Mouse (Mus musculus): ENCODE results near the gene Timm22. TPM values are rescaled to one million over a fixed set of nuclear protein-coding genes. Genes with fewer than 3 reads are reported as not detected.
A peak's percentile ranks its signal among the peaks of the same experiment; 100 is the strongest.

Gene Timm22
- polyA plus RNA-seq (2012; rRNA removed): 18.0 and 20.4 TPM in 2 replicates

DNA sequence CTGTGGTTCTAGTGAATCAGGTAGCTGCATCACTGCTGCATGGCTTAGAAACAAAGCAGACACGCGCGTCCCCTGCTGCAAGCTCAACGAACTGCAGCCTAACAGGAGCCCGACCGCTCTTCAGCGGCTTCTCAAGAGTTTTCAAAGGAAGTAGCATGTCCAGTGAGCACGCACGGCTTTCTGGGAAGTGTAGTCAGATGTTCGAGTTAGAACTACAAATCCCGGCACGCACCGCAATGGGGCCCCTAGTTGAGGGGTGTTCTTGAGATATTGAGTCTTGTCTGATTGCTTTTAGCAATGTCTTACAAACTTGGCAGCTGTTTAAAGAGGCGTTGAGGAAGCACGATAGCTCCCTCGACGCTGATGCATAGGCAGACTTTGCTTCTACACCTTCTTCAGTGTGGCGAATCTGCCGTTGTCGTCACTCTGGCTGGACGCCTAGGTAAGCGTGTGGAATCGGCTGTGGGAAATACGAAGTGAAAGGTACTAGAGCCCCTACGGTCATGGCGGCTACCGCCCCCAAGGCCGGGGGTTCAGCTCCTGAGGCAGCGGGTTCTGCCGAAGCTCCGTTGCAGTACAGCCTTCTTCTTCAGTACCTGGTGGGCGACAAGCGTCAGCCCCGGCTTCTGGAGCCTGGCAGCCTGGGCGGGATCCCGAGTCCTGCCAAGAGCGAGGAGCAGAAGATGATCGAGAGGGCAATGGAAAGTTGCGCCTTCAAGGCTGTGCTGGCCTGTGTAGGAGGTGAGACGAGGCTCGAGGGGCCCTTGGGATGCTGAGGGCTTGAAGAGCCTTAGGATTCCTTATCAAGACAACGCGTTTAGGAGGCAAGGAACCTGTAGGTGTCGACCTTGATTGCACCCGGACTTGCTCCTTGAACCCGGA lies at the start of gene Timm22:
Gene Timm22 (plus strand): TSS at position 251 of the 882 bp plus-strand sequence.
- DNase-seq: peak; percentile 99
- H3K4me3 ChIP-seq (ENCODE audit: control insufficient read depth, insufficient read depth, low read length): peak within 1 kb of the TSS; percentile 93

GRCm38 (mm10) chr11:76357464-76357863 lies 49.3 kb upstream of the Timm22 start:
- DNase-seq: no peak
- H3K36me3 ChIP-seq (ENCODE audit: control insufficient read depth, insufficient read depth, low read length): no peaks in the 10 kb centered on the region
- H3K27ac ChIP-seq (ENCODE audit: control insufficient read depth, insufficient read depth, low read length): no peak overlapping the region
- 95% methylated on average over 12 of the region's 12 CpGs for WGBS
- H3K4me1 ChIP-seq (replicated peaks; ENCODE audit: control insufficient read depth, insufficient read depth, low read length): no peaks in the 10 kb centered on the region
- TF ChIP-seq POLR2A (IDR thresholded peaks at IDR 0.05; ENCODE audit: control insufficient read depth, extremely low read depth, insufficient read depth, low read length, poor library complexity): no peak
- TF ChIP-seq CTCF (IDR thresholded peaks at IDR 0.05; ENCODE audit: borderline replicate concordance, control insufficient read depth, extremely low read depth, insufficient read depth, low read length, poor library complexity): no peak
- no peak overlapping the region for H3K4me3 ChIP-seq (ENCODE audit: control insufficient read depth, insufficient read depth, low read length)
- no peaks in the 10 kb centered on the region for H3K27me3 ChIP-seq (ENCODE audit: control insufficient read depth, insufficient read depth, low read length)

More for the DNA sequence above, at the start of gene Timm22:
- Histone ChIP-seq H3K36me3 (ENCODE audit: control insufficient read depth, insufficient read depth, low read length) (no peaks in the 10 kb centered on the region), H3K27me3 (ENCODE audit: control insufficient read depth, insufficient read depth, low read length) (no peaks in the 10 kb centered on the region), H3K4me1 (replicated peaks; ENCODE audit: control insufficient read depth, insufficient read depth, low read length) (no peaks in the 10 kb centered on the region), H3K27ac (ENCODE audit: control insufficient read depth, insufficient read depth, low read length) (peak within 1 kb of the TSS; percentile 53)
- under 1% methylated on average over 46 of the region's 46 CpGs for WGBS
- peak; percentile 88 for TF ChIP-seq CTCF (IDR thresholded peaks at IDR 0.05; ENCODE audit: borderline replicate concordance, control insufficient read depth, extremely low read depth, insufficient read depth, low read length, poor library complexity)
- TF ChIP-seq POLR2A (IDR thresholded peaks at IDR 0.05; ENCODE audit: control insufficient read depth, extremely low read depth, insufficient read depth, low read length, poor library complexity): peak; percentile 58

DNA sequence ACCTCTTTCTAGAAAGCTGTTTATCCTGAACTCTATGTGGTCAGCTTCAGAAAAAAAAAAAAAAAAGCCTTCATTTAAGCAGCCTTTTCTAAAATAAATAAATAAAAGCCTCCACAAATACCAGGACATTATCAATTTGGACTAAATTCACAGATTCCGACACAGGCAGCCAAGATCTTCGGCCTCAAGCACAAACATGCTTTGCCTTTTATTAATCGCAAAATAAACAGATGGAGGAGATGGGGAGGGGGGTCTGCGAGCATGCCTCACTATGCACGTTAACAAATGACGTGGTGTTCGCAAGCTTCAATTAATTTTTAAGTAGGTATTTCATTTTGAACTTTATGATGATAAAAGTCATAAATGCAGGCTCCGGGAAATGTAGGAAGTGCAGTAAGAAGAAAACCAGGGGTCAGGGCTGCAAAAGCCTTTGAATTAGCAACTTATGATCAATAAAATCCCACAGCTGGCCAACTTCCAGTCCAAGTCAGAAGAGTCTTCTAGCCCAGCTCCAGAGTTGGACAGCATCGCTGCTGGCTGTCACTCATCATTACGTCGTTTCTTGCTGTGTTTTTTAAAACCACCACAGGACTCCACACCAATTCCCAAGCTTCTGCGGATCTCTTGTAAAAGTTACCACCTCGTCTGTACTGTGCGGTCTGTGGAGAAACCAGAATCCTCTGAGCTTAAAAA lies 48.0 kb upstream of the Timm22 start:
- TF ChIP-seq CTCF (IDR thresholded peaks at IDR 0.05; ENCODE audit: borderline replicate concordance, control insufficient read depth, extremely low read depth, insufficient read depth, low read length, poor library complexity) (no peak), POLR2A (IDR thresholded peaks at IDR 0.05; ENCODE audit: control insufficient read depth, extremely low read depth, insufficient read depth, low read length, poor library complexity) (no peak)
- no peaks in the 10 kb centered on the region for H3K36me3 ChIP-seq (ENCODE audit: control insufficient read depth, insufficient read depth, low read length)
- DNase-seq: no peak
- WGBS: 94% methylated on average over 14 of the region's 14 CpGs
- H3K27me3 ChIP-seq (ENCODE audit: control insufficient read depth, insufficient read depth, low read length): no peaks in the 10 kb centered on the region
- no peaks in the 10 kb centered on the region for H3K4me1 ChIP-seq (replicated peaks; ENCODE audit: control insufficient read depth, insufficient read depth, low read length)
- no peak overlapping the region for H3K27ac ChIP-seq (ENCODE audit: control insufficient read depth, insufficient read depth, low read length)
- no peak overlapping the region for H3K4me3 ChIP-seq (ENCODE audit: control insufficient read depth, insufficient read depth, low read length)

DNA sequence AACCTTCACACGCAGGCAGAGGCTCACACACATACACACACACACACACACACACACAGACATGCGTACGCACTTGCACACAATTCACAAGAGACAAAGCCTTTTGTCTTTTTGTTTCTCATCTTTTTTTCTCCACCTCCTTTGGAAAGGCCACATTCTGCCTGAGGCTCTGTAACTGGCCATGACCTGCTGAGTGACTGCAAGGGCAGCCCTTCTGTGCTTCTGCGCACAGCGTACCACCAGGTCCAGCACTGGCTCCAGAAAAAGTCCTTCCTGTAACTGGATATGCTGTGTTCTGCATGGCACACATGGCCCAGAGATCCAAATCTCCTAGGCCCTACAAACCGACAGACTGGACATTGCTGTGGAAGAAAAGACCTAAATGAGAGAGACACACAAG lies 46.5 kb upstream of the Timm22 start:
- 97% methylated on average over 6 of the region's 6 CpGs for WGBS
- H3K27ac ChIP-seq (ENCODE audit: control insufficient read depth, insufficient read depth, low read length): no peak overlapping the region
- no peaks in the 10 kb centered on the region for H3K36me3 ChIP-seq (ENCODE audit: control insufficient read depth, insufficient read depth, low read length)
- H3K4me3 ChIP-seq (ENCODE audit: control insufficient read depth, insufficient read depth, low read length): no peak overlapping the region
- DNase-seq: no peak
- TF ChIP-seq POLR2A (IDR thresholded peaks at IDR 0.05; ENCODE audit: control insufficient read depth, extremely low read depth, insufficient read depth, low read length, poor library complexity) (no peak), CTCF (IDR thresholded peaks at IDR 0.05; ENCODE audit: borderline replicate concordance, control insufficient read depth, extremely low read depth, insufficient read depth, low read length, poor library complexity) (no peak)
- H3K27me3 ChIP-seq (ENCODE audit: control insufficient read depth, insufficient read depth, low read length): no peaks in the 10 kb centered on the region
- H3K4me1 ChIP-seq (replicated peaks; ENCODE audit: control insufficient read depth, insufficient read depth, low read length): no peaks in the 10 kb centered on the region

- WGBS: 80% methylated on average over 4 of the region's 4 CpGs
Measured at GRCm38 (mm10) chr11:76361422-76361821, 45.3 kb upstream of the Timm22 start.

GRCm38 (mm10) chr11:76363178-76363577 lies 43.6 kb upstream of the Timm22 start:
- 92% methylated on average over 6 of the region's 6 CpGs for WGBS

More at GRCm38 (mm10) chr11:76361422-76361821, 45.3 kb upstream of the Timm22 start:
- TF ChIP-seq POLR2A (IDR thresholded peaks at IDR 0.05; ENCODE audit: control insufficient read depth, extremely low read depth, insufficient read depth, low read length, poor library complexity) (no peak), CTCF (IDR thresholded peaks at IDR 0.05; ENCODE audit: borderline replicate concordance, control insufficient read depth, extremely low read depth, insufficient read depth, low read length, poor library complexity) (no peak)
- no peaks in the 10 kb centered on the region for H3K36me3 ChIP-seq (ENCODE audit: control insufficient read depth, insufficient read depth, low read length)
- no peaks in the 10 kb centered on the region for H3K27me3 ChIP-seq (ENCODE audit: control insufficient read depth, insufficient read depth, low read length)
- H3K4me1 ChIP-seq (replicated peaks; ENCODE audit: control insufficient read depth, insufficient read depth, low read length): no peaks in the 10 kb centered on the region
- H3K4me3 ChIP-seq (ENCODE audit: control insufficient read depth, insufficient read depth, low read length): no peak overlapping the region
- H3K27ac ChIP-seq (ENCODE audit: control insufficient read depth, insufficient read depth, low read length): no peak overlapping the region
- no peak for DNase-seq

More at GRCm38 (mm10) chr11:76363178-76363577, 43.6 kb upstream of the Timm22 start:
- no peaks in the 10 kb centered on the region for H3K4me1 ChIP-seq (replicated peaks; ENCODE audit: control insufficient read depth, insufficient read depth, low read length)
- TF ChIP-seq CTCF (IDR thresholded peaks at IDR 0.05; ENCODE audit: borderline replicate concordance, control insufficient read depth, extremely low read depth, insufficient read depth, low read length, poor library complexity): no peak
- TF ChIP-seq POLR2A (IDR thresholded peaks at IDR 0.05; ENCODE audit: control insufficient read depth, extremely low read depth, insufficient read depth, low read length, poor library complexity): no peak
- DNase-seq: no peak
- H3K4me3 ChIP-seq (ENCODE audit: control insufficient read depth, insufficient read depth, low read length): no peak overlapping the region
- H3K27me3 ChIP-seq (ENCODE audit: control insufficient read depth, insufficient read depth, low read length): no peaks in the 10 kb centered on the region
- no peaks in the 10 kb centered on the region for H3K36me3 ChIP-seq (ENCODE audit: control insufficient read depth, insufficient read depth, low read length)
- H3K27ac ChIP-seq (ENCODE audit: control insufficient read depth, insufficient read depth, low read length): no peak overlapping the region

Measured in thymus, adult 2 months (tissue).